Mouse (Mus musculus) MEL (cell line): ENCODE measurements around the gene Olfr202. TPM values are rescaled to one million over a fixed set of nuclear protein-coding genes. Genes with fewer than 3 reads are reported as not detected.
"Not testable (repeated sequence)": the region's sequence is repeated elsewhere in the genome, so short reads cannot be mapped to it uniquely, and the experiment has no call there.

ENCODE experiments used
- DNase-seq: peaks from one replicate; pipeline ENCODE4 v3.0.0; 2011; ENCODE audit warnings: low read depth, low spot score
- H3K27ac ChIP-seq: 2 replicates; pipeline ENCODE4 v1.5.1; 2012; ENCODE audit warnings: low read depth, mild to moderate bottlenecking, control low read depth, low read length, moderate library complexity; ENCODE audit not compliant: control insufficient read depth
- H3K27me3 ChIP-seq, 2 experiments: fragments of 150-350 bp in 1 of 2; sonication (generic) in 1 of 2; 2 replicates each; pipeline ENCODE4 v1.6.1; 2012; ENCODE audit warnings: low read length in 2 of 2, mild to moderate bottlenecking in 2 of 2, improper control_type of control experiment in 1 of 2, moderate library complexity in 1 of 2; ENCODE audit not compliant: insufficient read depth in 2 of 2, control insufficient read depth in 1 of 2
- H3K36me3 ChIP-seq, 2 experiments: 2 replicates each; pipeline ENCODE4 v1.6.1; 2012 to 2014; ENCODE audit warnings: low read length in 2 of 2, improper control_type of control experiment in 1 of 2, inconsistent platforms in 1 of 2, mild to moderate bottlenecking in 1 of 2; ENCODE audit not compliant: insufficient read depth in 2 of 2, control insufficient read depth in 1 of 2
- H3K4me1 ChIP-seq, 2 experiments: fragments of 150-350 bp in 1 of 2; sonication (generic) in 1 of 2; 2 replicates each; pipeline ENCODE4 v1.6.1; 2012; ENCODE audit warnings: low read length in 2 of 2, improper control_type of control experiment in 1 of 2, mild to moderate bottlenecking in 1 of 2; ENCODE audit not compliant: insufficient read depth in 2 of 2, control insufficient read depth in 1 of 2
- H3K4me3 ChIP-seq, 2 experiments: fragments of 150-350 bp in 1 of 2; sonication (generic) in 1 of 2; 2 replicates each; pipeline ENCODE4 v1.5.1; 2012; ENCODE audit warnings: low read depth in 2 of 2, low read length in 2 of 2, mild to moderate bottlenecking in 2 of 2, moderate library complexity in 2 of 2, control low read depth in 1 of 2, improper control_type of control experiment in 1 of 2; ENCODE audit not compliant: control insufficient read depth in 1 of 2, insufficient read depth in 1 of 2
- H3K79me2 ChIP-seq: 2 replicates; pipeline ENCODE4 v1.6.1; 2012; ENCODE audit warnings: mild to moderate bottlenecking, low read length, moderate library complexity; ENCODE audit not compliant: control insufficient read depth, poor library complexity, insufficient read depth
- H3K9ac ChIP-seq: 2 replicates; pipeline ENCODE4 v1.6.1; 2012; ENCODE audit warnings: low read depth, mild to moderate bottlenecking, control low read depth, low read length, moderate library complexity; ENCODE audit not compliant: control insufficient read depth, poor library complexity, severe bottlenecking
- H3K9me3 ChIP-seq: fragments of 150-350 bp; sonication (generic); replicated peaks from 2 replicates; pipeline ENCODE4 v1.6.1; 2012; ENCODE audit warnings: mild to moderate bottlenecking, low read length, improper control_type of control experiment, moderate library complexity; ENCODE audit not compliant: insufficient read depth
- CHD1 ChIP-seq: IDR thresholded peaks from 2 replicates; pipeline ENCODE4 v1.6.1; 2012; ENCODE audit warnings: low read depth, mild to moderate bottlenecking, inconsistent platforms, low read length, improper control_type of control experiment
- CTCF ChIP-seq, 3 experiments: IDR thresholded peaks in 2 of 3; conservative IDR thresholded peaks in 1 of 3; 2 replicates each; pipeline ENCODE4 v1.5.1; 2011 to 2012; ENCODE audit warnings: low read length in 3 of 3, low read depth in 2 of 3, mild to moderate bottlenecking in 2 of 3, improper control_type of control experiment in 1 of 3, inconsistent platforms in 1 of 3, mixed read lengths in 1 of 3, moderate library complexity in 1 of 3; ENCODE audit not compliant: control insufficient read depth in 1 of 3, insufficient read depth in 1 of 3, poor library complexity in 1 of 3, severe bottlenecking in 1 of 3
- GABPA ChIP-seq: IDR thresholded peaks from 2 replicates; pipeline ENCODE4 v1.6.1; 2012; ENCODE audit warnings: low read depth, mild to moderate bottlenecking, inconsistent platforms, low read length, improper control_type of control experiment, moderate library complexity
- GATA1 ChIP-seq: IDR thresholded peaks from 2 replicates; pipeline ENCODE4 v1.6.1; 2011; ENCODE audit warnings: low read depth, low read length, improper control_type of control experiment
- HCFC1 ChIP-seq: IDR thresholded peaks from 2 replicates; pipeline ENCODE4 v1.6.1; 2012; ENCODE audit warnings: low read depth, mild to moderate bottlenecking, inconsistent platforms, low read length, improper control_type of control experiment, moderate library complexity
- JUND ChIP-seq: IDR thresholded peaks from 2 replicates; pipeline ENCODE4 v1.6.1; 2011; ENCODE audit warnings: low read depth, mild to moderate bottlenecking, improper control_type of control experiment, low read length
- MYC ChIP-seq: IDR thresholded peaks from 2 replicates; pipeline ENCODE4 v1.6.1; 2011; ENCODE audit warnings: low read depth, mild to moderate bottlenecking, low read length, improper control_type of control experiment, moderate library complexity
- NELFE ChIP-seq: IDR thresholded peaks from 2 replicates; pipeline ENCODE4 v1.6.1; 2011; ENCODE audit warnings: low read depth, low read length, improper control_type of control experiment
- POLR2A ChIP-seq, 2 experiments: IDR thresholded peaks; 2 replicates each; pipeline ENCODE4 v1.6.1; 2011 to 2012; ENCODE audit warnings: low read length in 2 of 2, mild to moderate bottlenecking in 2 of 2, control low read depth in 1 of 2, improper control_type of control experiment in 1 of 2, low read depth in 1 of 2, moderate library complexity in 1 of 2; ENCODE audit not compliant: control insufficient read depth in 1 of 2, insufficient read depth in 1 of 2, poor library complexity in 1 of 2
- SIN3A ChIP-seq: IDR thresholded peaks from 2 replicates; pipeline ENCODE4 v1.6.1; 2012; ENCODE audit warnings: low read length, improper control_type of control experiment, inconsistent platforms
- SMC3 ChIP-seq: IDR thresholded peaks from 2 replicates; pipeline ENCODE4 v1.6.1; 2011; ENCODE audit warnings: low read depth, low read length, improper control_type of control experiment
- TAL1 ChIP-seq: IDR thresholded peaks from 2 replicates; pipeline ENCODE4 v1.6.1; 2012; ENCODE audit warnings: mild to moderate bottlenecking, inconsistent platforms, low read length, moderate library complexity, mixed read lengths
- TBP ChIP-seq: IDR thresholded peaks from 2 replicates; pipeline ENCODE4 v1.8.0; 2011; ENCODE audit warnings: low read depth, low read length, improper control_type of control experiment
- TCF12 ChIP-seq: IDR thresholded peaks from 2 replicates; pipeline ENCODE4 v1.6.1; 2014; ENCODE audit warnings: low read depth, mild to moderate bottlenecking, inconsistent platforms, low read length, improper control_type of control experiment, moderate library complexity
- UBTF ChIP-seq: IDR thresholded peaks from 2 replicates; pipeline ENCODE4 v1.6.1; 2012; ENCODE audit warnings: low read depth, mild to moderate bottlenecking, inconsistent platforms, low read length, improper control_type of control experiment, moderate library complexity, borderline replicate concordance; ENCODE audit not compliant: insufficient read depth
- USF1 ChIP-seq: IDR thresholded peaks from 2 replicates; pipeline ENCODE4 v1.6.1; 2014; ENCODE audit warnings: low read depth, mild to moderate bottlenecking, inconsistent platforms, low read length, improper control_type of control experiment, moderate library complexity
- ZKSCAN1 ChIP-seq: IDR thresholded peaks from 2 replicates; pipeline ENCODE4 v1.6.1; 2012; ENCODE audit warnings: low read depth, mild to moderate bottlenecking, inconsistent platforms, low read length, improper control_type of control experiment, moderate library complexity
- ZMIZ1 ChIP-seq: IDR thresholded peaks from 2 replicates; pipeline ENCODE4 v1.6.1; 2012; ENCODE audit warnings: low read depth, mild to moderate bottlenecking, inconsistent platforms, low read length, improper control_type of control experiment, moderate library complexity
- polyA plus RNA-seq, 2 experiments: library from polyadenylated mRNA; stranded (reverse) in 1 of 2; unstranded in 1 of 2; fragments of >175 nt in 1 of 2; fragments of >200 nt in 1 of 2; gene quantifications; 2 replicates each; pipeline versions ENCODE4 v1.2.1 to v1.2.4; 2012; ENCODE audit warnings: low replicate concordance in 2 of 2, low read depth in 1 of 2; ENCODE audit not compliant: insufficient read length in 2 of 2, insufficient read depth in 1 of 2, missing spikeins in 1 of 2
- total RNA-seq: library from RNA; depleted of rRNA; stranded (reverse); fragments of 300-350 nt; gene quantifications from 2 replicates; pipeline ENCODE4 v1.2.3, GENCODE M21; 2012; rRNA removed

Gene Olfr202
- total and polyA plus RNA-seq, 3 experiments, result not detected

- not testable (repeated sequence) for H3K4me1 ChIP-seq, H3K36me3 ChIP-seq, DNase-seq, H3K27me3 ChIP-seq, H3K27ac ChIP-seq, H3K9me3 ChIP-seq, H3K9ac ChIP-seq, H3K79me2 ChIP-seq, H3K4me3 ChIP-seq
Observed at GRCm38 (mm10) chr16:59272532-59272931, 14.1 kb downstream of the Olfr202 start, which contains the start of gene Olfr201. Gene Olfr201, minus strand, starts transcription at chr16:59272632.

DNA sequence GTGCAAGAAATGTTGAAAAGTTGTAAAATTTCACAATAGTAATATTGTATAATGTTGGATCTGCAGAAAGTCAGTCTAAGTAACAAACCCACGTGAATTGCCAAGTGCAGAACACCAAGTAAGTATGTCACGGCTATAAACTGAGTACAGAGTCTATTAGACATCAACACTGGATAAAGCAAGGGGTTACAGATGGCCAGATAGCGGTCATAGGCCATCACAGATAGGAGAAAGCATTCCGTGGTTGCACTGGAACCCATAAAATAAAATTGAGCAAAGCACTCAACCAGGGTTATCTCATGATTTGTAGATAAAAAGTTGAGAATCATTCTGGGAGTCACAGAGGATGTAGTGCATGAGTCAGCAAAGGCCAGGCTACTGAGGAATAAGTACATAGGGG is 17.5 kb downstream of the Olfr202 start:
- H3K4me1 ChIP-seq, result not testable (repeated sequence)

GRCm38 (mm10) chr16:59249684-59250083 is 36.9 kb downstream of the Olfr202 start:
- DNase-seq, result no peak
- H3K36me3 ChIP-seq, result no peaks in the 10 kb centered on the region
- TF ChIP-seq TBP (no peak), NELFE (no peak), CTCF (IDR thresholded peaks at IDR 0.05 in 2 of 3, conservative IDR thresholded peaks at IDR 0.05 in 1 of 3; ENCODE audit: control insufficient read depth in 1 of 3, insufficient read depth in 1 of 3, low read depth in 2 of 3, low read length in 3 of 3, poor library complexity in 1 of 3, severe bottlenecking in 1 of 3) (no peak), GATA1 (no peak), MYC (no peak), SMC3 (no peak), HCFC1 (no peak), POLR2A (IDR thresholded peaks at IDR 0.05; ENCODE audit: control insufficient read depth in 1 of 2, insufficient read depth in 1 of 2, low read depth in 1 of 2, low read length in 2 of 2, poor library complexity in 1 of 2) (no peak), USF1 (no peak), JUND (no peak), UBTF (no peak), ZMIZ1 (no peak), SIN3A (no peak), GABPA (no peak), ZKSCAN1 (no peak), TCF12 (no peak), TAL1 (no peak), CHD1 (no peak)
- no peak overlapping the region for H3K27ac ChIP-seq
- H3K79me2 ChIP-seq, result no peaks in the 10 kb centered on the region
- H3K4me1 ChIP-seq, result no peaks in the 10 kb centered on the region
- no peak overlapping the region for H3K4me3 ChIP-seq
- no peaks in the 10 kb centered on the region for H3K27me3 ChIP-seq
- no peak overlapping the region for H3K9ac ChIP-seq
- H3K9me3 ChIP-seq, result no peaks in the 10 kb centered on the region

More for the DNA sequence above, 17.5 kb downstream of the Olfr202 start:
- DNase-seq, H3K9me3 ChIP-seq, H3K79me2 ChIP-seq, H3K4me3 ChIP-seq, H3K27me3 ChIP-seq, H3K9ac ChIP-seq, H3K27ac ChIP-seq, H3K36me3 ChIP-seq: not testable (repeated sequence)
- peak; percentile 42 for TF ChIP-seq GATA1

Other genes with a start within 250 kb of the Olfr202 start
- not detected in 2 replicates for gene Olfr187, start 247.0 kb downstream of the Olfr202 start, total RNA-seq
- gene Olfr187, start 247.0 kb downstream of the Olfr202 start, polyA plus RNA-seq, result not detected
- gene Olfr190, start 208.8 kb downstream of the Olfr202 start, total RNA-seq, result not detected in 2 replicates
- gene Olfr190, start 208.8 kb downstream of the Olfr202 start, polyA plus RNA-seq, result not detected
- not detected in 2 replicates for gene Olfr191, start 197.0 kb downstream of the Olfr202 start, total RNA-seq
- under 1 TPM in 1 of 2 experiments, not detected in 1; 0.01 TPM for gene Olfr191, start 197.0 kb downstream of the Olfr202 start, polyA plus RNA-seq
- gene Olfr193, start 174.9 kb downstream of the Olfr202 start, total RNA-seq, result not detected in 2 replicates
- gene Olfr193, start 174.9 kb downstream of the Olfr202 start, polyA plus RNA-seq, result not detected
- not detected in 2 replicates for gene Olfr194, start 165.7 kb downstream of the Olfr202 start, total RNA-seq
- not detected for gene Olfr194, start 165.7 kb downstream of the Olfr202 start, polyA plus RNA-seq
- 0.15 TPM in 1 of 2 replicates, not detected in the other for gene Olfr195, start 139.7 kb downstream of the Olfr202 start, total RNA-seq
- gene Olfr195, start 139.7 kb downstream of the Olfr202 start, polyA plus RNA-seq, result not detected
- gene Olfr196, start 116.3 kb downstream of the Olfr202 start, total RNA-seq, result not detected in 2 replicates
- gene Olfr196, start 116.3 kb downstream of the Olfr202 start, polyA plus RNA-seq, result not detected
- not detected in 2 replicates for gene Olfr198, start 83.3 kb downstream of the Olfr202 start, total RNA-seq
- not detected for gene Olfr198, start 83.3 kb downstream of the Olfr202 start, polyA plus RNA-seq
- 0.08 and 0.16 TPM in 2 replicates for gene Olfr199, start 67.0 kb downstream of the Olfr202 start, total RNA-seq
- under 1 TPM in 1 of 2 experiments, not detected in 1; 0.22 TPM for gene Olfr199, start 67.0 kb downstream of the Olfr202 start, polyA plus RNA-seq
- gene Olfr201, start 14.2 kb downstream of the Olfr202 start, total RNA-seq, result 0.08 TPM in 1 of 2 replicates, not detected in the other
- under 1 TPM in 1 of 2 experiments, not detected in 1; 0.03 TPM for gene Olfr201, start 14.2 kb downstream of the Olfr202 start, polyA plus RNA-seq
- not detected in 2 replicates for gene Olfr203, start 12.1 kb upstream of the Olfr202 start, total RNA-seq
- gene Olfr203, start 12.1 kb upstream of the Olfr202 start, polyA plus RNA-seq, result not detected
- gene Olfr204, start 31.5 kb upstream of the Olfr202 start, total RNA-seq, result not detected in 2 replicates
- not detected for gene Olfr204, start 31.5 kb upstream of the Olfr202 start, polyA plus RNA-seq
- not detected in 2 replicates for gene Olfr205, start 44.3 kb upstream of the Olfr202 start, total RNA-seq
- not detected for gene Olfr205, start 44.3 kb upstream of the Olfr202 start, polyA plus RNA-seq
- gene Olfr206, start 62.5 kb upstream of the Olfr202 start, total RNA-seq, result not detected in 2 replicates
- not detected for gene Olfr206, start 62.5 kb upstream of the Olfr202 start, polyA plus RNA-seq
- gene Olfr209, start 77.2 kb upstream of the Olfr202 start, total RNA-seq, result not detected in 2 replicates
- not detected for gene Olfr209, start 77.2 kb upstream of the Olfr202 start, polyA plus RNA-seq
- gene Gabrr3, start 120.5 kb upstream of the Olfr202 start, total RNA-seq, result not detected in 2 replicates
- gene Gabrr3, start 120.5 kb upstream of the Olfr202 start, polyA plus RNA-seq, result not detected
- 24.1 and 25.8 TPM in 2 replicates for gene Riox2, start 185.0 kb upstream of the Olfr202 start, total RNA-seq
- 10 to 100 TPM in 1 of 2 experiments, not detected in 1; 23.4 TPM for gene Riox2, start 185.0 kb upstream of the Olfr202 start, polyA plus RNA-seq